Mouse (Mus musculus) cerebellum, postnatal 4 days (tissue): ENCODE data around the gene Pcp4l1.
"Not testable (repeated sequence)": the region's sequence is repeated elsewhere in the genome, so short reads cannot be mapped to it uniquely, and the experiment has no call there.

ENCODE experiments used
- DNase-seq, 2 experiments: peaks; one replicate each; pipeline ENCODE4 v3.0.0; 2022; ENCODE audit warnings: low spot score in 2 of 2, mixed read lengths in 1 of 2

Gene Pcp4l1

GRCm38 (mm10) chr1:171187851-171188700, 8.0 kb downstream of the Pcp4l1 start:
- DNase-seq = no peak

- no peak for DNase-seq
Measured at GRCm38 (mm10) chr1:171185655-171186054, 10.4 kb downstream of the Pcp4l1 start.

- no peak for DNase-seq
Measured at GRCm38 (mm10) chr1:171184314-171184713, 11.8 kb downstream of the Pcp4l1 start.

- no peak for DNase-seq
Measured at GRCm38 (mm10) chr1:171183620-171184019, 12.4 kb downstream of the Pcp4l1 start.

GRCm38 (mm10) chr1:171183025-171183424, 13.0 kb downstream of the Pcp4l1 start:
- no peak for DNase-seq

- DNase-seq = no peak
Measured at GRCm38 (mm10) chr1:171179487-171180171, 16.4 kb downstream of the Pcp4l1 start.

- no peak for DNase-seq
Measured at GRCm38 (mm10) chr1:171172779-171173178, 23.3 kb downstream of the Pcp4l1 start.

- no peak for DNase-seq
Measured at GRCm38 (mm10) chr1:171171138-171171537, 24.9 kb downstream of the Pcp4l1 start.

GRCm38 (mm10) chr1:171169913-171170312, 26.2 kb downstream of the Pcp4l1 start:
- no peak for DNase-seq

- DNase-seq = no peak
Measured at GRCm38 (mm10) chr1:171168906-171169305, 27.2 kb downstream of the Pcp4l1 start.

- no peak for DNase-seq
Measured at GRCm38 (mm10) chr1:171165629-171166345, 30.3 kb downstream of the Pcp4l1 start.

GRCm38 (mm10) chr1:171164258-171164657, 31.8 kb downstream of the Pcp4l1 start:
- DNase-seq = no peak

- DNase-seq = no peak
Measured at GRCm38 (mm10) chr1:171162526-171162925, 33.5 kb downstream of the Pcp4l1 start.

GRCm38 (mm10) chr1:171159485-171159975, 36.5 kb downstream of the Pcp4l1 start:
- no peak for DNase-seq

- no peak for DNase-seq
Measured at GRCm38 (mm10) chr1:171157965-171158364, 38.1 kb downstream of the Pcp4l1 start.

GRCm38 (mm10) chr1:171156644-171157043, 39.4 kb downstream of the Pcp4l1 start:
- DNase-seq = no peak

GRCm38 (mm10) chr1:171151966-171152365, 44.1 kb downstream of the Pcp4l1 start:
- no peak for DNase-seq

GRCm38 (mm10) chr1:171150838-171151391, 45.2 kb downstream of the Pcp4l1 start:
- peak in 1 of 2 experiments; percentile 24 for DNase-seq

- DNase-seq = peak; percentile 85 to 92
Measured at GRCm38 (mm10) chr1:171149974-171150760, 45.9 kb downstream of the Pcp4l1 start, which contains the start of the genes Sdhc and Mpz. Gene Sdhc (minus strand): TSS chr1:171150603. Gene Mpz (plus strand): TSS chr1:171150711.

- DNase-seq = not testable (repeated sequence)
Measured at GRCm38 (mm10) chr1:171142981-171143380, 53.1 kb downstream of the Pcp4l1 start.
